Mouse (Mus musculus) testis, adult 2 months (tissue): ENCODE data around the gene Mllt1.

Source experiments
- CTCF ChIP-seq: fragments of 200-500 bp; IDR thresholded peaks from 2 replicates; pipeline ENCODE4 v1.5.1; 2012; ENCODE audit warnings: low read depth, mild to moderate bottlenecking, inconsistent platforms, low read length, moderate library complexity; ENCODE audit not compliant: control insufficient read depth, insufficient read depth, insufficient replicate concordance
- POLR2A ChIP-seq: fragments of 200-500 bp; IDR thresholded peaks from 2 replicates; pipeline ENCODE4 v1.6.1; 2012; ENCODE audit warnings: low read depth, mild to moderate bottlenecking, inconsistent platforms, low read length, moderate library complexity; ENCODE audit not compliant: control insufficient read depth

DNA sequence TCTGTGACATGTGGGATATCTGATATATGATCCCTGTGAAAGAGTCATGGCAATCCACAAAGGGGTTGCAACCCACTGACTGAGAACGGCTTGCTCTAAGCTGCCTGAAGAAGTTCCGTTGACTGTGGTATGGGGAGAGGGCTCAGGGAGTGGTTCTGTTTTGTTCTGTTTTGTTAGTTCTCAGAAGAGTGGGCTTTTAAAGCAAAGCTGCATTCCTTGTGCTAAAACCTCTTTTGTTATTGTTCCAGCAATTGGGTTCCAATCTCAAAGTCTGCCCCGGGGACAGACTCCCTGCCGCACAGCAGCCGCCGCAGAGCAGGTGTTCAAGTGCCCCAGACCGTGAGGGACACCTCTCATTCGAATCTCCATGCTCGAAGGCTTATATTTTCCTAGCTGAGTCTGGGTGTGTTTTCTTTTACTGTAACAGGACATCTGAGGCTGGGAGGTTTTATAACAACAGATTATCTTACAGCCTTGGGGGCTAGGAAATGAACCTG is 65.7 kb downstream of the Mllt1 start:
- no peak for TF ChIP-seq CTCF
- TF ChIP-seq POLR2A: no peak
